Mouse (Mus musculus): ENCODE results near the gene Tshb.

GRCm38 (mm10) chr3:102731112-102731511 is 51.4 kb downstream of the Tshb start:
- TF ChIP-seq CTCF (IDR thresholded peaks at IDR 0.05) (no peak), EP300 (IDR thresholded peaks at IDR 0.05) (no peak)
